Comparison of ENCODE assay signal across 9 mouse cellular contexts in the genomic region with DNA sequence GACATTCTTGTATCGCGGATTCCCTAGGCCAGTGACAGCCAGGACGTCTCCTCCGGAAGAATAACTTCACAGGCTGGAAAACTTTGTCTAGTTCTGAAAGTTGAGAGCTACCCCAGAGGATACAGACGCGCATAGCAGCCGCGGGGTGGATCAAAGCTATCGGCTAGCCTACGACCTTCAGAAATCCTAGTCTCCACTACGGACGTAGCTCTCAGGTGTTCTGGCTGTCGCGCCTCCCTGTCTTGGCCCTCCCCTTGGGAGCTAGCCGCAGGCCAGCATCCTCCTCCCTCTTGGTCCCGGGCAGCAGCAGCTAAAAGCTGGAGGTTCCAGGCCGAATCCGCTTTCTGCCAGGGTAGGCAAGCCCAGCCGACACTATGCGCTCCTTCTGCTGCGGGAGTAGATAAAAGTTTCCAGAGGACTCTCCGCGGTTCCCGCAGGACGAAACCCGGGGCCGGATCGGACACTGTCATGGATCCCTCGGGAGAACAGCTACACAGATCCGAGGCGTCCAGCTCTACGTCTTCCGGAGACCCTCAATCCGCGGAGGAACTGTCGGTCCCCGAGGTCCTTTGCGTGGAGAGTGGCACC. TPM values are rescaled to one million over a fixed set of nuclear protein-coding genes. Genes with fewer than 3 reads are reported as not detected.
DNase-seq lines count a peak whose midpoint lies in the region; ATAC-seq and TF ChIP-seq lines count a peak whose summit lies in the region.
"Had no signal": no experiment of that assay in that cellular context is flagged by ENCODE, and none has a peak within 500 bp of the region (broad histone marks: within the 10 kb centered on the region; RNA-seq: fewer than 3 reads in every experiment).

No protein-coding gene starts in this region.

- peak overlapping the region; percentile 82 for H3K4me3 ChIP-seq in E14TG2a.4 (replicated peaks; ENCODE audit: low read length)
- peak overlapping the region; percentile 61 for H3K4me3 ChIP-seq in limb, embryonic 15.5 days

- peaks cover 23% of the 10 kb centered on the region for H3K4me1 ChIP-seq in E14TG2a.4 (replicated peaks; ENCODE audit: low read depth, low read length)
- H3K4me1 ChIP-seq in limb, embryonic 15.5 days, result peaks cover 24% of the 10 kb centered on the region

- ATAC-seq in limb, embryonic 15.5 days (ENCODE audit: insufficient number of reproducible peaks, low FRiP score, low TSS enrichment, low read depth), result peak; percentile 44; the same call in 1 of the 2 replicates

- DNase-seq in gastrocnemius, postnatal 10 days, result peak; percentile 28
- no peak for DNase-seq in gastrocnemius, adult 18-20 months (ENCODE audit: low spot score)
- peak; percentile 64 for DNase-seq in embryo, embryonic 10.5 days (ENCODE audit: low spot score)
- DNase-seq in heart, postnatal 10 days, result peak; percentile 45 to 56
- DNase-seq in right cerebral cortex, postnatal 25 days, result peak; percentile 37
- no peak for DNase-seq in left cerebral cortex, postnatal 4 days

- peaks cover 58% of the 10 kb centered on the region for H3K27me3 ChIP-seq in E14TG2a.4 (ENCODE audit: insufficient read depth, low read length)
- peaks cover 14% of the 10 kb centered on the region; the same call in 1 of the 2 replicates for H3K27me3 ChIP-seq in limb, embryonic 15.5 days

- H3K9me3 ChIP-seq in E14TG2a.4 (ENCODE audit: low read length), result peaks cover 4% of the 10 kb centered on the region; the same call in 1 of the 2 replicates
- H3K9me3 ChIP-seq in limb, embryonic 15.5 days, result no peaks in the 10 kb centered on the region

- WGBS in limb, embryonic 15.5 days, result under 1% methylated on average over 38 of the region's 38 CpGs

- H3K4me2 ChIP-seq in limb, embryonic 15.5 days, result peak overlapping the region; percentile 100

- intact Hi-C loops in heart, postnatal 10 days (cut with DNase I), result no loop called here
- intact Hi-C loops in left cerebral cortex, postnatal 4 days (cut with DNase I), result no loop called here

- H3K36me3 ChIP-seq in E14TG2a.4 (ENCODE audit: insufficient read depth, low read length), result no peaks in the 10 kb centered on the region
- H3K36me3 ChIP-seq in limb, embryonic 15.5 days, result no peaks in the 10 kb centered on the region

- TF ChIP-seq CTCF in E14TG2a.4 (conservative IDR thresholded peaks at IDR 0.05; ENCODE audit: low read length), result no peak

- H3K27ac ChIP-seq in limb, embryonic 15.5 days, result peak overlapping the region; percentile 65; the same call in 1 of the 2 replicates

- H3K9ac ChIP-seq in limb, embryonic 15.5 days, result peak overlapping the region; percentile 50

RNA-seq across cellular contexts. Expression of a gene that starts 9.6 kb away (rescaled TPM):
- not detected for total RNA-seq in gastrocnemius, postnatal 10 days (2021)
- not detected for total RNA-seq in gastrocnemius, adult 18-20 months (2021)
- 1 to 10 TPM in 1 of 2 experiments, under 1 TPM in 1; 0.79 to 1.3 TPM for total RNA-seq in heart, postnatal 10 days (2021)
- 2.2 and 3.2 TPM in 2 replicates for polyA plus RNA-seq in limb, embryonic 15.5 days (2015; fragmentation: Nextera tagmentation; extraction: Ambion mirVana)
- total RNA-seq in left cerebral cortex, postnatal 4 days (2021), result 1 to 10 TPM; 1.1 to 1.3 TPM
- total RNA-seq: hematopoietic stem cell, adult 5-6 weeks had no signal

Comparison
In these comparisons a context has a peak if more than half of its experiments do, and no peak if none do; other contexts are left out.
1. DNase-seq: peak in gastrocnemius, postnatal 10 days (single experiment), embryo, embryonic 10.5 days (single experiment), heart, postnatal 10 days (2 of 2) and right cerebral cortex, postnatal 25 days (single experiment); none in gastrocnemius, adult 18-20 months (single experiment) and left cerebral cortex, postnatal 4 days (single experiment).